9 mouse cellular contexts compared by ENCODE assay signal in genomic region chr4:155775855-155776254, GRCm38 (mm10). TPM values are rescaled to one million over a fixed set of nuclear protein-coding genes. Genes with fewer than 3 reads are reported as not detected.
A peak's percentile ranks its signal among the peaks of the same experiment; 100 is the strongest.
DNase-seq lines count a peak whose midpoint lies in the region; ATAC-seq and TF ChIP-seq lines count a peak whose summit lies in the region.
"Had no signal": no experiment of that assay in that cellular context is flagged by ENCODE, and none has a peak within 500 bp of the region (broad histone marks: within the 10 kb centered on the region; RNA-seq: fewer than 3 reads in every experiment).

No protein-coding gene starts in this region.

- TF ChIP-seq POLR2A in cerebellum, adult 2 months (IDR thresholded peaks at IDR 0.05; ENCODE audit: borderline replicate concordance, insufficient read depth, low read length), result no peak

- H3K4me2 ChIP-seq in heart, embryonic 16.5 days (ENCODE audit: low read depth, low read length), result no peak overlapping the region
- H3K4me2 ChIP-seq in midbrain, embryonic 16.5 days (ENCODE audit: low read length), result no peak overlapping the region

- no peak overlapping the region for H3K4me3 ChIP-seq in layer of hippocampus, adult 2 months
- no peak overlapping the region for H3K4me3 ChIP-seq in cerebellum, adult 2 months (replicated peaks; ENCODE audit: insufficient read depth, low read depth, low read length)
- no peak overlapping the region for H3K4me3 ChIP-seq in heart, embryonic 16.5 days (ENCODE audit: low read length)
- H3K4me3 ChIP-seq in midbrain, embryonic 16.5 days (ENCODE audit: low read depth, low read length), result no peak overlapping the region

- no peaks in the 10 kb centered on the region for H3K27me3 ChIP-seq in cerebellum, adult 2 months (ENCODE audit: control insufficient read depth, insufficient read depth, low read length)
- H3K27me3 ChIP-seq in heart, embryonic 16.5 days (ENCODE audit: control insufficient read depth, insufficient read depth, low read length), result peaks cover 22% of the 10 kb centered on the region
- peaks cover 4% of the 10 kb centered on the region for H3K27me3 ChIP-seq in midbrain, embryonic 16.5 days (ENCODE audit: control insufficient read depth, insufficient read depth, low read depth, low read length)

- H3K36me3 ChIP-seq in heart, embryonic 16.5 days (ENCODE audit: control insufficient read depth, insufficient read depth), result no peaks in the 10 kb centered on the region
- no peaks in the 10 kb centered on the region for H3K36me3 ChIP-seq in midbrain, embryonic 16.5 days (ENCODE audit: control insufficient read depth, insufficient read depth, low read length)

- peak overlapping the region; percentile 88 for H3K27ac ChIP-seq in layer of hippocampus, adult 2 months
- peak overlapping the region; percentile 65 for H3K27ac ChIP-seq in cerebellum, adult 2 months (ENCODE audit: insufficient read depth, low read length)
- peak overlapping the region; percentile 86 for H3K27ac ChIP-seq in heart, embryonic 16.5 days (ENCODE audit: low read length)
- peak overlapping the region; percentile 23 for H3K27ac ChIP-seq in midbrain, embryonic 16.5 days (ENCODE audit: low read length)

- TF ChIP-seq CTCF in layer of hippocampus, adult 2 months (conservative IDR thresholded peaks at IDR 0.05), result no peak
- no peak for TF ChIP-seq CTCF in cerebellum, adult 2 months (IDR thresholded peaks at IDR 0.05; ENCODE audit: borderline replicate concordance, insufficient read depth, low read depth, low read length)

- ATAC-seq in heart, embryonic 16.5 days (replicated peaks; ENCODE audit: extremely low read depth, insufficient read depth, low FRiP score), result no peak
- no peak for ATAC-seq in midbrain, embryonic 16.5 days
- ATAC-seq in activated CD4-positive, CD25-positive, alpha-beta regulatory T cell, adult 4 months, result no peak

- no peak for DNase-seq in layer of hippocampus, adult 2 months (ENCODE audit: low spot score in 2 of 2)
- no peak for DNase-seq in layer of hippocampus, postnatal 14 days (ENCODE audit: low spot score in 2 of 2)
- DNase-seq in cerebellum, adult 2 months, result peak; percentile 75 to 77
- DNase-seq in left cerebral cortex, adult 8-10 months (ENCODE audit: low spot score in 2 of 2), result no peak
- DNase-seq in layer of hippocampus, adult 11-12 months (ENCODE audit: low spot score), result no peak

- no peak overlapping the region for H3K9ac ChIP-seq in heart, embryonic 16.5 days (ENCODE audit: low read length)
- no peak overlapping the region for H3K9ac ChIP-seq in midbrain, embryonic 16.5 days (ENCODE audit: low read depth, low read length)

- 52% methylated on average over 3 of the region's 3 CpGs for WGBS in cerebellum, adult 2 months
- 48% methylated on average over 3 of the region's 3 CpGs for WGBS in heart, embryonic 16.5 days
- 79% methylated on average over 3 of the region's 3 CpGs for WGBS in midbrain, embryonic 16.5 days

- peaks cover 13% of the 10 kb centered on the region for H3K4me1 ChIP-seq in cerebellum, adult 2 months (ENCODE audit: control insufficient read depth, insufficient read depth, low read length)
- H3K4me1 ChIP-seq in heart, embryonic 16.5 days (ENCODE audit: control insufficient read depth, insufficient read depth, low read length), result peaks cover 41% of the 10 kb centered on the region
- H3K4me1 ChIP-seq in midbrain, embryonic 16.5 days (ENCODE audit: control insufficient read depth, insufficient read depth, low read length), result peaks cover 11% of the 10 kb centered on the region

- H3K9me3 ChIP-seq in heart, embryonic 16.5 days (replicated peaks; ENCODE audit: control insufficient read depth, low read length), result no peaks in the 10 kb centered on the region
- H3K9me3 ChIP-seq in midbrain, embryonic 16.5 days (replicated peaks; ENCODE audit: control insufficient read depth, low read length, poor library complexity, severe bottlenecking), result no peaks in the 10 kb centered on the region

RNA-seq across cellular contexts. Expression of gene Vwa1, which starts 1.4 kb away (rescaled TPM):
- 1 to 10 TPM; 9.6 to 9.8 TPM for total RNA-seq in layer of hippocampus, adult 2 months (2021)
- total RNA-seq in layer of hippocampus, postnatal 14 days (2021), result 10 to 100 TPM; 13.5 to 16.8 TPM
- polyA plus RNA-seq in cerebellum, adult 2 months (2012; rRNA removed), result 33.8 and 35.4 TPM in 2 replicates
- polyA plus RNA-seq in heart, embryonic 16.5 days (2015; fragmentation: Nextera tagmentation; extraction: Ambion mirVana), result 8.3 and 8.7 TPM in 2 replicates
- polyA plus RNA-seq in midbrain, embryonic 16.5 days (2015; fragmentation: Nextera tagmentation; extraction: Ambion mirVana), result 31.0 and 31.5 TPM in 2 replicates
- under 1 TPM in 1 of 2 experiments, not detected in 1; 0.09 TPM for polyA plus RNA-seq in activated CD4-positive, CD25-positive, alpha-beta regulatory T cell, adult 4 months (2017; shearing (Covaris generic))
- 10 to 100 TPM; 14.0 to 14.9 (median 14.4) TPM for total RNA-seq in left cerebral cortex, adult 8-10 months (2022)

RNA-seq across cellular contexts. Expression of gene Tmem88b, which starts 9.8 kb away (rescaled TPM):
- total RNA-seq in layer of hippocampus, adult 2 months (2021), result 10 to 100 TPM; 24.0 to 24.8 TPM
- 10 to 100 TPM; 18.0 to 18.1 TPM for total RNA-seq in layer of hippocampus, postnatal 14 days (2021)
- polyA plus RNA-seq in cerebellum, adult 2 months (2012; rRNA removed), result 61.7 and 81.7 TPM in 2 replicates
- polyA plus RNA-seq in heart, embryonic 16.5 days (2015; fragmentation: Nextera tagmentation; extraction: Ambion mirVana), result 1.4 and 1.8 TPM in 2 replicates
- 0.85 and 1.1 TPM in 2 replicates for polyA plus RNA-seq in midbrain, embryonic 16.5 days (2015; fragmentation: Nextera tagmentation; extraction: Ambion mirVana)
- under 1 TPM in 1 of 2 experiments, not detected in 1; 0.16 TPM for polyA plus RNA-seq in activated CD4-positive, CD25-positive, alpha-beta regulatory T cell, adult 4 months (2017; shearing (Covaris generic))
- 10 to 100 TPM; 35.4 to 43.6 (median 36.6) TPM for total RNA-seq in left cerebral cortex, adult 8-10 months (2022)

RNA-seq across cellular contexts. Expression of gene Ankrd65, which starts 14.4 kb away (rescaled TPM):
- under 1 TPM in 1 of 2 experiments, not detected in 1; 0.32 TPM for total RNA-seq in layer of hippocampus, adult 2 months (2021)
- under 1 TPM in 1 of 2 experiments, not detected in 1; 0.48 TPM for total RNA-seq in layer of hippocampus, postnatal 14 days (2021)
- polyA plus RNA-seq in cerebellum, adult 2 months (2012; rRNA removed), result 0.13 and 0.16 TPM in 2 replicates
- 0.30 TPM in 1 of 2 replicates, not detected in the other for polyA plus RNA-seq in heart, embryonic 16.5 days (2015; fragmentation: Nextera tagmentation; extraction: Ambion mirVana)
- not detected in 2 replicates for polyA plus RNA-seq in midbrain, embryonic 16.5 days (2015; fragmentation: Nextera tagmentation; extraction: Ambion mirVana)
- not detected for polyA plus RNA-seq in activated CD4-positive, CD25-positive, alpha-beta regulatory T cell, adult 4 months (2017; shearing (Covaris generic))
- total RNA-seq in left cerebral cortex, adult 8-10 months (2022), result under 1 TPM in 1 of 4 experiments, not detected in 3; 0.35 TPM
- polyA plus RNA-seq: large intestine, adult 2 months had no signal

RNA-seq across cellular contexts. Expression of gene Atad3a, which starts 15.0 kb away (rescaled TPM):
- total RNA-seq in layer of hippocampus, adult 2 months (2021), result 10 to 100 TPM; 49.9 to 51.4 TPM
- total RNA-seq in layer of hippocampus, postnatal 14 days (2021), result 10 to 100 TPM; 52.5 to 59.7 TPM
- polyA plus RNA-seq in cerebellum, adult 2 months (2012; rRNA removed), result 114 and 123 TPM in 2 replicates
- polyA plus RNA-seq in heart, embryonic 16.5 days (2015; fragmentation: Nextera tagmentation; extraction: Ambion mirVana), result 123 TPM in 2 replicates
- polyA plus RNA-seq in midbrain, embryonic 16.5 days (2015; fragmentation: Nextera tagmentation; extraction: Ambion mirVana), result 87.9 and 93.2 TPM in 2 replicates
- 10 to 100 TPM; 16.3 to 21.0 TPM for polyA plus RNA-seq in activated CD4-positive, CD25-positive, alpha-beta regulatory T cell, adult 4 months (2017; shearing (Covaris generic))
- 10 to 100 TPM; 41.3 to 55.7 (median 51.1) TPM for total RNA-seq in left cerebral cortex, adult 8-10 months (2022)

RNA-seq across cellular contexts. Expression of gene Mrpl20, which starts 26.8 kb away (rescaled TPM):
- total RNA-seq in layer of hippocampus, adult 2 months (2021), result 10 to 100 TPM; 86.6 to 89.6 TPM
- 100 to 1,000 TPM; 105 to 109 TPM for total RNA-seq in layer of hippocampus, postnatal 14 days (2021)
- 109 TPM in 2 replicates for polyA plus RNA-seq in cerebellum, adult 2 months (2012; rRNA removed)
- 133 and 138 TPM in 2 replicates for polyA plus RNA-seq in heart, embryonic 16.5 days (2015; fragmentation: Nextera tagmentation; extraction: Ambion mirVana)
- 243 and 257 TPM in 2 replicates for polyA plus RNA-seq in midbrain, embryonic 16.5 days (2015; fragmentation: Nextera tagmentation; extraction: Ambion mirVana)
- 100 to 1,000 TPM; 160 to 164 TPM for polyA plus RNA-seq in activated CD4-positive, CD25-positive, alpha-beta regulatory T cell, adult 4 months (2017; shearing (Covaris generic))
- total RNA-seq in left cerebral cortex, adult 8-10 months (2022), result 10 to 100 TPM; 75.3 to 87.1 (median 84.7) TPM

Comparison
In these comparisons a context has a peak if more than half of its experiments do, and no peak if none do; other contexts are left out.
1. DNase-seq: peak in cerebellum, adult 2 months (2 of 2); none in layer of hippocampus, adult 2 months (0 of 2), layer of hippocampus, postnatal 14 days (0 of 2), left cerebral cortex, adult 8-10 months (0 of 2) and layer of hippocampus, adult 11-12 months (single experiment).
2. H3K27ac ChIP-seq: peak in every context shown above with its lines; median percentile 88 in layer of hippocampus, adult 2 months; 86 in heart, embryonic 16.5 days; 65 in cerebellum, adult 2 months; 23 in midbrain, embryonic 16.5 days.
3. RNA of gene Tmem88b, which starts 9.8 kb away (polyA plus RNA-seq): 61.7 to 81.7 TPM in cerebellum, adult 2 months; 1.4 to 1.8 TPM in heart, embryonic 16.5 days, 0.85 to 1.1 TPM in midbrain, embryonic 16.5 days and 0.16 TPM in activated CD4-positive, CD25-positive, alpha-beta regulatory T cell, adult 4 months; every median in the first group is over 10 times any median in the second.